23 mouse cellular contexts compared by ENCODE assay signal in genomic region chr11:61413411-61413810, GRCm38 (mm10). TPM values are rescaled to one million over a fixed set of nuclear protein-coding genes. Genes with fewer than 3 reads are reported as not detected.
"Had no signal": no experiment of that assay in that cellular context is flagged by ENCODE, and none has a peak within 500 bp of the region (broad histone marks: within the 10 kb centered on the region; RNA-seq: fewer than 3 reads in every experiment).

No protein-coding gene starts in this region.

- ATAC-seq: forebrain, embryonic 13.5 days; forebrain, embryonic 14.5 days; forebrain, embryonic 15.5 days; forebrain, embryonic 16.5 days; forebrain, postnatal 0 days had no signal

- DNase-seq: cerebellum, postnatal 10 days; cerebellum, postnatal 14 days; cerebellum, postnatal 25 days; cerebellum, postnatal 36 days; embryo, embryonic 11 days; forebrain, postnatal 0 days; gastrocnemius, adult 2 months; gastrocnemius, postnatal 10 days; gastrocnemius, postnatal 14 days; gastrocnemius, postnatal 25 days; gastrocnemius, postnatal 36 days; heart, adult 11 months; heart, adult 18-20 months; heart, adult 2 months had no signal

RNA-seq across cellular contexts. Expression of gene Slc47a1, which starts 35.3 kb away (rescaled TPM):
- total RNA-seq: common myeloid progenitor, adult 5-6 weeks; granulocyte monocyte progenitor cell, adult 5-6 weeks had no signal
- polyA plus RNA-seq: erythroblast, embryonic 14.5 days; forebrain, embryonic 12.5 days; forebrain, embryonic 13.5 days; forebrain, embryonic 14.5 days had no signal

RNA-seq across cellular contexts. Expression of gene Rnf112, which starts 40.5 kb away (rescaled TPM):
- total RNA-seq: common myeloid progenitor, adult 5-6 weeks; gastrocnemius, adult 18-20 months; granulocyte monocyte progenitor cell, adult 5-6 weeks had no signal
- polyA plus RNA-seq: erythroblast, embryonic 14.5 days had no signal
